Comparison of ENCODE assay signal across 8 mouse cellular contexts in the genomic region with DNA sequence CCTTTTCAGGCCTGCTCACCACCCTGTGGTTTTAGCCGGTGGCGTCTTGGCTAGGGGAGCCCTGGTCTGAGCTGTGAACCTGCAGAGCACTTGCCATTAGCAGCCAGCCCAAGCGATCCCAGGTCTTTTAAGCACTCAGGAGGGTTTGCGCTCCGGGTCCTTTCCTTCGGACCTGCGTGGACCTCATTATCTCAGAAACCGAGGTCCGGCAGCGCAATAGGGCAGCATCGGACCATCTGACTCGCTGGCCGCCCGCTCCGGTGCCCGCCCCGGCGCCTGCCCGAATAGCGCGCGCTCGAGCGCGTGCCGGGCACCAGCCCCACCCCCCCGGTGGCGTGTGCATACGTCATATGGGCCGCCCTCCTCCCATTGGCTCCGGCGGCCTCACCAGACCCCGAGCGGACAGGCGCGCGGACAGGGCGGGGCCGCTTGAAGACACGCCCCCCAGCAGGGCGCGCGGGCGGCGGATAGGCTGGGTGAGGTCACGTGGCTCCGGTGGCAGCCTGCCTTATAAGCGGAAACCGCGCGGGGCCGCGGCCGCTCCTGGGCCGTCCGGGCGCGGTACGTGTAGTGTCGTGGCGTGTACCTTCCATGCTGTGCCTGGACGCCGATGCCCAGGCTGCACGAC. TPM values are rescaled to one million over a fixed set of nuclear protein-coding genes. Genes with fewer than 3 reads are reported as not detected.
DNase-seq lines count a peak whose midpoint lies in the region; ATAC-seq and TF ChIP-seq lines count a peak whose summit lies in the region.

A gene (plus strand): TSS at position 536 of the 628 bp plus-strand sequence.

- peak; percentile 97 for TF ChIP-seq POLR2A in heart, adult 2 months (IDR thresholded peaks at IDR 0.05; ENCODE audit: insufficient read depth, low read depth, low read length)

- under 1% methylated on average over 64 of the region's 64 CpGs for WGBS in embryonic facial prominence, embryonic 13.5 days
- under 1% methylated on average over 64 of the region's 64 CpGs for WGBS in heart, adult 2 months
- WGBS in limb, embryonic 13.5 days, result under 1% methylated on average over 62 of the region's 64 CpGs
- under 1% methylated on average over 54 of the region's 64 CpGs for WGBS in midbrain, embryonic 16.5 days

- peaks cover 24% of the 10 kb centered on the region for H3K4me1 ChIP-seq in embryonic facial prominence, embryonic 13.5 days
- H3K4me1 ChIP-seq in heart, adult 2 months (ENCODE audit: control insufficient read depth, insufficient read depth, low read length), result peaks cover 18% of the 10 kb centered on the region
- H3K4me1 ChIP-seq in limb, embryonic 13.5 days, result peaks cover 30% of the 10 kb centered on the region
- H3K4me1 ChIP-seq in midbrain, embryonic 16.5 days (ENCODE audit: control insufficient read depth, insufficient read depth, low read length), result peaks cover 36% of the 10 kb centered on the region

- ATAC-seq in embryonic facial prominence, embryonic 13.5 days (ENCODE audit: insufficient number of reproducible peaks, insufficient read depth, low FRiP score, low TSS enrichment, low read depth), result peak; percentile 96
- peak; percentile 96 for ATAC-seq in limb, embryonic 13.5 days (ENCODE audit: low FRiP score, low read depth)
- peak; percentile 94 for ATAC-seq in midbrain, embryonic 16.5 days

- H3K9ac ChIP-seq in embryonic facial prominence, embryonic 13.5 days, result peak within 1 kb of the TSS; percentile 85
- H3K9ac ChIP-seq in heart, adult 2 months (ENCODE audit: low read depth, low read length), result peak within 1 kb of the TSS; percentile 81
- H3K9ac ChIP-seq in limb, embryonic 13.5 days, result peak within 1 kb of the TSS; percentile 87
- H3K9ac ChIP-seq in midbrain, embryonic 16.5 days (ENCODE audit: low read depth, low read length), result peak within 1 kb of the TSS; percentile 81

- H3K4me3 ChIP-seq in embryonic facial prominence, embryonic 13.5 days, result peak within 1 kb of the TSS; percentile 83
- H3K4me3 ChIP-seq in heart, adult 2 months, result peak within 1 kb of the TSS; percentile 89
- peak within 1 kb of the TSS; percentile 87 for H3K4me3 ChIP-seq in limb, embryonic 13.5 days
- H3K4me3 ChIP-seq in midbrain, embryonic 16.5 days (ENCODE audit: low read depth, low read length), result peak within 1 kb of the TSS; percentile 64

- no peak for TF ChIP-seq CTCF in heart, adult 2 months (IDR thresholded peaks at IDR 0.05)

- peaks cover 32% of the 10 kb centered on the region for H3K36me3 ChIP-seq in embryonic facial prominence, embryonic 13.5 days
- H3K36me3 ChIP-seq in heart, adult 2 months (ENCODE audit: control insufficient read depth, insufficient read depth, low read length), result no peaks in the 10 kb centered on the region
- peaks cover 31% of the 10 kb centered on the region for H3K36me3 ChIP-seq in limb, embryonic 13.5 days
- H3K36me3 ChIP-seq in midbrain, embryonic 16.5 days (ENCODE audit: control insufficient read depth, insufficient read depth, low read length), result peaks cover 12% of the 10 kb centered on the region

- no peaks in the 10 kb centered on the region for H3K79me2 ChIP-seq in heart, adult 2 months (replicated peaks; ENCODE audit: control insufficient read depth, insufficient read depth, low read length)

- TF ChIP-seq EP300 in heart, adult 2 months (IDR thresholded peaks at IDR 0.05; ENCODE audit: insufficient read depth, low read depth, low read length), result no peak

- peak; percentile 96 for DNase-seq in 3134 (ENCODE audit: extremely low read depth, insufficient read length, low spot score)
- DNase-seq in adrenal gland, postnatal 36 days, result peak; percentile 99 to 100
- DNase-seq in heart, adult 2 months, result peak; percentile 99 to 100
- peak; percentile 98 for DNase-seq in kidney, adult 8-10 months
- peak; percentile 97 to 98 for DNase-seq in spleen, postnatal 10 days (ENCODE audit: low spot score in 2 of 2)

- H3K27ac ChIP-seq in embryonic facial prominence, embryonic 13.5 days, result peak within 1 kb of the TSS; percentile 91
- peak within 1 kb of the TSS; percentile 96 for H3K27ac ChIP-seq in heart, adult 2 months
- peak within 1 kb of the TSS; percentile 89 for H3K27ac ChIP-seq in limb, embryonic 13.5 days
- H3K27ac ChIP-seq in midbrain, embryonic 16.5 days (ENCODE audit: low read length), result peak within 1 kb of the TSS; percentile 99

- intact Hi-C loops in heart, adult 2 months (cut with DNase I), result loop anchor here (2.0 to 5.0 kb wide), 4 partner anchors 32 to 279 kb away; a partner anchor contains a TSS

- no peaks in the 10 kb centered on the region for H3K27me3 ChIP-seq in embryonic facial prominence, embryonic 13.5 days
- H3K27me3 ChIP-seq in heart, adult 2 months (ENCODE audit: control insufficient read depth, insufficient read depth, low read length), result no peaks in the 10 kb centered on the region
- H3K27me3 ChIP-seq in limb, embryonic 13.5 days, result no peaks in the 10 kb centered on the region
- H3K27me3 ChIP-seq in midbrain, embryonic 16.5 days (ENCODE audit: control insufficient read depth, insufficient read depth, low read depth, low read length), result no peaks in the 10 kb centered on the region

- H3K4me2 ChIP-seq in embryonic facial prominence, embryonic 13.5 days, result peak within 1 kb of the TSS; percentile 77
- peak within 1 kb of the TSS; percentile 75 for H3K4me2 ChIP-seq in limb, embryonic 13.5 days (replicated peaks)
- H3K4me2 ChIP-seq in midbrain, embryonic 16.5 days (ENCODE audit: low read length), result peak within 1 kb of the TSS; percentile 74

- H3K9me3 ChIP-seq in embryonic facial prominence, embryonic 13.5 days, result no peaks in the 10 kb centered on the region
- no peaks in the 10 kb centered on the region for H3K9me3 ChIP-seq in limb, embryonic 13.5 days
- no peaks in the 10 kb centered on the region for H3K9me3 ChIP-seq in midbrain, embryonic 16.5 days (replicated peaks; ENCODE audit: control insufficient read depth, low read length, poor library complexity, severe bottlenecking)

RNA-seq across cellular contexts. Expression of the gene that starts here (rescaled TPM):
- total RNA-seq in adrenal gland, postnatal 36 days (2021), result 100 to 1,000 TPM; 141 to 250 TPM
- 45.2 and 45.9 TPM in 2 replicates for polyA plus RNA-seq in embryonic facial prominence, embryonic 13.5 days (2015; fragmentation: Nextera tagmentation; extraction: Ambion mirVana)
- total RNA-seq in heart, adult 2 months (2021), result 10 to 100 TPM; 17.3 to 17.5 TPM
- 17.3 and 23.7 TPM in 2 replicates for polyA plus RNA-seq in heart, adult 2 months (2012; rRNA removed)
- polyA plus RNA-seq in limb, embryonic 13.5 days (2015; fragmentation: Nextera tagmentation; extraction: Ambion mirVana), result 51.6 and 52.6 TPM in 2 replicates
- 83.3 and 94.0 TPM in 2 replicates for polyA plus RNA-seq in midbrain, embryonic 16.5 days (2015; fragmentation: Nextera tagmentation; extraction: Ambion mirVana)

Comparison
In these comparisons a context has a peak if more than half of its experiments do, and no peak if none do; other contexts are left out.
1. Peak in every context shown above with its lines: DNase-seq, ATAC-seq, H3K4me3 ChIP-seq and H3K27ac ChIP-seq.
2. RNA of the gene that starts here (total RNA-seq): 141 to 250 TPM in adrenal gland, postnatal 36 days; 17.3 to 17.5 TPM in heart, adult 2 months; every median in the first group is over 4 times any median in the second.